Mouse (Mus musculus) ES-Bruce4 (cell line): ENCODE measurements around the gene St7l. TPM values are rescaled to one million over a fixed set of nuclear protein-coding genes. Genes with fewer than 3 reads are reported as not detected.
"Not testable (repeated sequence)": the region's sequence is repeated elsewhere in the genome, so short reads cannot be mapped to it uniquely, and the experiment has no call there.

Experiments used
- H3K27ac ChIP-seq: 2 replicates; pipeline ENCODE4 v1.5.1; 2012; ENCODE audit warnings: low read length, inconsistent platforms; ENCODE audit not compliant: insufficient read depth
- H3K27me3 ChIP-seq: 2 replicates; pipeline ENCODE4 v1.6.1; 2012; ENCODE audit warnings: mild to moderate bottlenecking, low read length, inconsistent platforms; ENCODE audit not compliant: control insufficient read depth, poor library complexity, insufficient read depth, severe bottlenecking
- H3K36me3 ChIP-seq: 2 replicates; pipeline ENCODE4 v1.6.1; 2012; ENCODE audit warnings: inconsistent platforms, mild to moderate bottlenecking, low read length, moderate library complexity; ENCODE audit not compliant: control insufficient read depth, poor library complexity, insufficient read depth, severe bottlenecking
- H3K4me1 ChIP-seq: one replicate; pipeline ENCODE4 v1.8.1; 2011; ENCODE audit warnings: low read length; ENCODE audit not compliant: control insufficient read depth, insufficient read depth
- H3K4me3 ChIP-seq: 2 replicates; pipeline ENCODE4 v1.5.1; 2011; ENCODE audit warnings: low read depth, mild to moderate bottlenecking, low read length
- H3K9ac ChIP-seq: 2 replicates; pipeline ENCODE4 v1.6.1; 2012; ENCODE audit warnings: low read depth, mild to moderate bottlenecking, inconsistent platforms; ENCODE audit not compliant: poor library complexity, severe bottlenecking
- H3K9me3 ChIP-seq: replicated peaks from 2 replicates; pipeline ENCODE4 v1.6.1; 2012; ENCODE audit warnings: mild to moderate bottlenecking, low read length, inconsistent platforms; ENCODE audit not compliant: control insufficient read depth, poor library complexity, insufficient read depth, severe bottlenecking
- CTCF ChIP-seq: IDR thresholded peaks from one replicate; pipeline ENCODE4 v1.8.1; 2011; ENCODE audit warnings: low read depth, low read length
- EP300 ChIP-seq: IDR thresholded peaks from 2 replicates; pipeline ENCODE4 v1.6.1; 2011; ENCODE audit warnings: low read depth, low read length; ENCODE audit not compliant: insufficient read depth
- POLR2A ChIP-seq: IDR thresholded peaks from one replicate; pipeline ENCODE4 v1.8.1; 2011; ENCODE audit warnings: low read length; ENCODE audit not compliant: insufficient read depth
- polyA plus RNA-seq: library from polyadenylated mRNA; stranded (reverse); fragments of >200 nt; gene quantifications from 2 replicates; pipeline ENCODE4 v1.2.4, GENCODE M21; 2011; ENCODE audit warnings: low read depth; ENCODE audit not compliant: missing spikeins, insufficient read depth, insufficient read length

The St7l gene
- polyA plus RNA-seq, 1 experiment, result 30.0 TPM

- H3K9ac ChIP-seq, result no peak overlapping the region
- no peaks in the 10 kb centered on the region for H3K27me3 ChIP-seq
- H3K4me3 ChIP-seq, result no peak overlapping the region
- no peak overlapping the region for H3K27ac ChIP-seq
- no peak for TF ChIP-seq POLR2A
- no peak for TF ChIP-seq EP300
- no peak for TF ChIP-seq CTCF
- peaks cover 5% of the 10 kb centered on the region for H3K4me1 ChIP-seq
- H3K9me3 ChIP-seq, result no peaks in the 10 kb centered on the region
- peaks cover 2% of the 10 kb centered on the region; the same call in 1 of the 2 replicates for H3K36me3 ChIP-seq
These were observed 9.3 kb upstream of the St7l start for GRCm38 (mm10) chr3:104854465-104854864.

- peaks cover 2% of the 10 kb centered on the region; the same call in 1 of the 2 replicates for H3K36me3 ChIP-seq
- H3K9me3 ChIP-seq, result no peaks in the 10 kb centered on the region
- no peak for TF ChIP-seq CTCF
- TF ChIP-seq EP300, result no peak
- TF ChIP-seq POLR2A, result no peak
These were observed 8.9 kb upstream of the St7l start for GRCm38 (mm10) chr3:104854866-104855265.

GRCm38 (mm10) chr3:104856106-104856505 is 7.7 kb upstream of the St7l start:
- Histone ChIP-seq H3K27ac (peak overlapping the region; percentile 61; the same call in 1 of the 2 replicates), H3K9me3 (no peaks in the 10 kb centered on the region), H3K4me3 (no peak overlapping the region), H3K36me3 (peaks cover under 1% of the 10 kb centered on the region; the same call in 1 of the 2 replicates), H3K27me3 (no peaks in the 10 kb centered on the region), H3K4me1 (peaks cover 5% of the 10 kb centered on the region), H3K9ac (no peak overlapping the region)
- TF ChIP-seq EP300, result no peak

More at GRCm38 (mm10) chr3:104854866-104855265, 8.9 kb upstream of the St7l start:
- Histone ChIP-seq H3K4me1 (peaks cover 5% of the 10 kb centered on the region), H3K4me3 (no peak overlapping the region), H3K9ac (no peak overlapping the region), H3K27ac (peak overlapping the region; percentile 32; the same call in 1 of the 2 replicates), H3K27me3 (no peaks in the 10 kb centered on the region)

GRCm38 (mm10) chr3:104858560-104858959 is 5.2 kb upstream of the St7l start:
- H3K36me3 ChIP-seq, result peaks cover 2% of the 10 kb centered on the region; the same call in 1 of the 2 replicates

GRCm38 (mm10) chr3:104864651-104865340 is 991 bp downstream of the St7l start:
- no peaks in the 10 kb centered on the region for H3K4me1 ChIP-seq
- no peaks in the 10 kb centered on the region for H3K9me3 ChIP-seq
- H3K9ac ChIP-seq, result peak overlapping the region; percentile 96
- H3K27ac ChIP-seq, result peak overlapping the region; percentile 63
- no peak for TF ChIP-seq EP300
- peak; percentile 36 for TF ChIP-seq POLR2A
- peak overlapping the region; percentile 95 for H3K4me3 ChIP-seq
- 0 out of 2 replicates have a peak, but pooled peaks cover 3% of the 10 kb centered on the region for H3K36me3 ChIP-seq
- H3K27me3 ChIP-seq, result no peaks in the 10 kb centered on the region

More at GRCm38 (mm10) chr3:104858560-104858959, 5.2 kb upstream of the St7l start:
- Histone ChIP-seq H3K27ac (no peak overlapping the region), H3K9me3 (no peaks in the 10 kb centered on the region), H3K27me3 (no peaks in the 10 kb centered on the region), H3K4me3 (no peak overlapping the region), H3K9ac (no peak overlapping the region), H3K4me1 (peaks cover 5% of the 10 kb centered on the region)
- TF ChIP-seq POLR2A (no peak), EP300 (no peak), CTCF (no peak)

GRCm38 (mm10) chr3:104865341-104865788 is 1.6 kb downstream of the St7l start:
- H3K9me3 ChIP-seq, result no peaks in the 10 kb centered on the region
- TF ChIP-seq CTCF (no peak), EP300 (no peak), POLR2A (no peak)
- H3K36me3 ChIP-seq, result peaks cover 5% of the 10 kb centered on the region; the same call in 1 of the 2 replicates

GRCm38 (mm10) chr3:104866674-104867073 is 2.9 kb downstream of the St7l start:
- not testable (repeated sequence) for H3K4me3 ChIP-seq, H3K27ac ChIP-seq, H3K9me3 ChIP-seq, H3K36me3 ChIP-seq, H3K27me3 ChIP-seq, H3K4me1 ChIP-seq, H3K9ac ChIP-seq

More at GRCm38 (mm10) chr3:104865341-104865788, 1.6 kb downstream of the St7l start:
- peak overlapping the region; percentile 96 for H3K9ac ChIP-seq
- H3K27ac ChIP-seq, result peak overlapping the region; percentile 24
- H3K4me1 ChIP-seq, result no peaks in the 10 kb centered on the region
- H3K27me3 ChIP-seq, result no peaks in the 10 kb centered on the region
- H3K4me3 ChIP-seq, result peak overlapping the region; percentile 95
